Mouse (Mus musculus): ENCODE results near the gene Zp1. TPM values are rescaled to one million over a fixed set of nuclear protein-coding genes. Genes with fewer than 3 reads are reported as not detected.
A peak's percentile ranks its signal among the peaks of the same experiment; 100 is the strongest.

Zp1 gene
- polyA plus RNA-seq, 1 experiment from 2014 or later, result 0.10 TPM

GRCm38 (mm10) chr19:10896849-10897248, 23.6 kb downstream of the Zp1 start:
- Histone ChIP-seq H3K4me1 (peaks cover 12% of the 10 kb centered on the region), H3K9ac (peak overlapping the region; percentile 94), H3K27ac (no peak overlapping the region), H3K4me2 (replicated peaks) (peak overlapping the region; percentile 80), H3K9me3 (no peaks in the 10 kb centered on the region), H3K27me3 (no peaks in the 10 kb centered on the region), H3K36me3 (peaks cover 44% of the 10 kb centered on the region), H3K4me3 (peak overlapping the region; percentile 91; the same call in 1 of the 2 replicates)
- ATAC-seq (ENCODE audit: insufficient number of reproducible peaks, insufficient read depth, low FRiP score, low TSS enrichment), result no peak
- 87% methylated on average over 7 of the region's 7 CpGs for WGBS

- H3K4me3 ChIP-seq, result peak overlapping the region; percentile 91
- H3K9me3 ChIP-seq, result no peaks in the 10 kb centered on the region
- H3K9ac ChIP-seq, result peak overlapping the region; percentile 94
- H3K27me3 ChIP-seq, result no peaks in the 10 kb centered on the region
- H3K4me2 ChIP-seq (replicated peaks), result peak overlapping the region; percentile 80
- ATAC-seq (ENCODE audit: insufficient number of reproducible peaks, insufficient read depth, low FRiP score, low TSS enrichment), result no peak
- H3K36me3 ChIP-seq, result peaks cover 34% of the 10 kb centered on the region
- under 1% methylated on average over 16 of the region's 16 CpGs for WGBS
- H3K4me1 ChIP-seq, result peaks cover 12% of the 10 kb centered on the region
- H3K27ac ChIP-seq, result peak overlapping the region; percentile 94
These were observed 24.7 kb downstream of the Zp1 start for GRCm38 (mm10) chr19:10895708-10896107.

GRCm38 (mm10) chr19:10895016-10895528, 25.4 kb downstream of the Zp1 start, which contains the start of gene Prpf19:
Gene Prpf19 (plus strand): TSS chr19:10895231.
- no peaks in the 10 kb centered on the region for H3K27me3 ChIP-seq
- under 1% methylated on average over 43 of the region's 43 CpGs for WGBS

GRCm38 (mm10) chr19:10892201-10892600, 28.2 kb downstream of the Zp1 start:
- Histone ChIP-seq H3K4me3 (no peak overlapping the region), H3K9me3 (no peaks in the 10 kb centered on the region), H3K27me3 (no peaks in the 10 kb centered on the region), H3K4me1 (peaks cover 12% of the 10 kb centered on the region), H3K36me3 (0 out of 2 replicates have a peak, but pooled peaks cover under 1% of the 10 kb centered on the region), H3K27ac (no peak overlapping the region), H3K9ac (no peak overlapping the region), H3K4me2 (replicated peaks) (no peak overlapping the region)
- 92% methylated on average over 3 of the region's 3 CpGs for WGBS
- ATAC-seq (ENCODE audit: insufficient number of reproducible peaks, insufficient read depth, low FRiP score, low TSS enrichment), result no peak

More at GRCm38 (mm10) chr19:10895016-10895528, 25.4 kb downstream of the Zp1 start, which contains the start of gene Prpf19:
- H3K4me3 ChIP-seq, result peak within 1 kb of the TSS; percentile 91
- H3K4me2 ChIP-seq (replicated peaks), result peak within 1 kb of the TSS; percentile 80
- ATAC-seq (ENCODE audit: insufficient number of reproducible peaks, insufficient read depth, low FRiP score, low TSS enrichment), result peak; percentile 83
- peaks cover 12% of the 10 kb centered on the region for H3K4me1 ChIP-seq
- H3K9ac ChIP-seq, result peak within 1 kb of the TSS; percentile 94
- no peaks in the 10 kb centered on the region for H3K9me3 ChIP-seq
- H3K36me3 ChIP-seq, result peaks cover 27% of the 10 kb centered on the region
- peak within 1 kb of the TSS; percentile 94 for H3K27ac ChIP-seq

- H3K4me3 ChIP-seq, result peak within 1 kb of the TSS; percentile 64
- H3K36me3 ChIP-seq, result peaks cover 10% of the 10 kb centered on the region; the same call in 1 of the 2 replicates
- no peaks in the 10 kb centered on the region for H3K27me3 ChIP-seq
- peaks cover 20% of the 10 kb centered on the region for H3K4me1 ChIP-seq
- H3K4me2 ChIP-seq (replicated peaks), result peak within 1 kb of the TSS; percentile 93
- H3K27ac ChIP-seq, result peak within 1 kb of the TSS; percentile 96
- peak; percentile 86 for ATAC-seq (ENCODE audit: insufficient number of reproducible peaks, insufficient read depth, low FRiP score, low TSS enrichment)
- peak within 1 kb of the TSS; percentile 67 for H3K9ac ChIP-seq
- WGBS, result under 1% methylated on average over 49 of the region's 49 CpGs
- H3K9me3 ChIP-seq, result no peaks in the 10 kb centered on the region
These were observed 38.8 kb downstream of the Zp1 start, which contains the start of gene Tmem109 for GRCm38 (mm10) chr19:10881426-10882154. Gene Tmem109 (minus strand): TSS chr19:10882001.

- Histone ChIP-seq H3K9me3 (no peaks in the 10 kb centered on the region), H3K4me1 (peaks cover 20% of the 10 kb centered on the region), H3K4me2 (replicated peaks) (peak overlapping the region; percentile 93), H3K4me3 (peak overlapping the region; percentile 64), H3K36me3 (peaks cover 10% of the 10 kb centered on the region; the same call in 1 of the 2 replicates), H3K9ac (peak overlapping the region; percentile 67), H3K27me3 (no peaks in the 10 kb centered on the region), H3K27ac (peak overlapping the region; percentile 96)
- ATAC-seq (ENCODE audit: insufficient number of reproducible peaks, insufficient read depth, low FRiP score, low TSS enrichment), result peak; percentile 83
- 4% methylated on average over 14 of the region's 14 CpGs for WGBS
These were observed 39.4 kb downstream of the Zp1 start for GRCm38 (mm10) chr19:10880975-10881425.

GRCm38 (mm10) chr19:10880085-10880974, 40.1 kb downstream of the Zp1 start:
- Histone ChIP-seq H3K4me3 (peak overlapping the region; percentile 64), H3K9ac (peak overlapping the region; percentile 67; the same call in 1 of the 2 replicates), H3K4me1 (peaks cover 20% of the 10 kb centered on the region), H3K27ac (peak overlapping the region; percentile 1; the same call in 1 of the 2 replicates), H3K9me3 (no peaks in the 10 kb centered on the region), H3K27me3 (no peaks in the 10 kb centered on the region), H3K36me3 (peaks cover 10% of the 10 kb centered on the region; the same call in 1 of the 2 replicates), H3K4me2 (replicated peaks) (peak overlapping the region; percentile 93)
- WGBS, result 46% methylated on average over 7 of the region's 7 CpGs
- no peak for ATAC-seq (ENCODE audit: insufficient number of reproducible peaks, insufficient read depth, low FRiP score, low TSS enrichment)

- no peak for ATAC-seq (ENCODE audit: insufficient number of reproducible peaks, insufficient read depth, low FRiP score, low TSS enrichment)
- peaks cover 20% of the 10 kb centered on the region for H3K4me1 ChIP-seq
- H3K4me3 ChIP-seq, result no peak overlapping the region
These were observed 42.1 kb downstream of the Zp1 start for GRCm38 (mm10) chr19:10878201-10878837.

GRCm38 (mm10) chr19:10871328-10871961, 49.0 kb downstream of the Zp1 start:
- H3K27ac ChIP-seq, result no peak overlapping the region
- no peak for ATAC-seq (ENCODE audit: insufficient number of reproducible peaks, insufficient read depth, low FRiP score, low TSS enrichment)
- WGBS, result 74% methylated on average over 14 of the region's 14 CpGs

More at GRCm38 (mm10) chr19:10878201-10878837, 42.1 kb downstream of the Zp1 start:
- Histone ChIP-seq H3K9ac (no peak overlapping the region), H3K36me3 (peaks cover 21% of the 10 kb centered on the region), H3K9me3 (no peaks in the 10 kb centered on the region), H3K27me3 (no peaks in the 10 kb centered on the region), H3K27ac (no peak overlapping the region), H3K4me2 (replicated peaks) (no peak overlapping the region)
- 88% methylated on average over 7 of the region's 7 CpGs for WGBS

GRCm38 (mm10) chr19:10870676-10871075, 49.8 kb downstream of the Zp1 start:
- Histone ChIP-seq H3K27me3 (no peaks in the 10 kb centered on the region), H3K36me3 (peaks cover 50% of the 10 kb centered on the region), H3K27ac (no peak overlapping the region), H3K4me1 (peaks cover 22% of the 10 kb centered on the region), H3K9me3 (no peaks in the 10 kb centered on the region), H3K4me2 (replicated peaks) (no peak overlapping the region), H3K4me3 (no peak overlapping the region), H3K9ac (no peak overlapping the region)
- WGBS, result 84% methylated on average over 3 of the region's 3 CpGs
- no peak for ATAC-seq (ENCODE audit: insufficient number of reproducible peaks, insufficient read depth, low FRiP score, low TSS enrichment)

More at GRCm38 (mm10) chr19:10871328-10871961, 49.0 kb downstream of the Zp1 start:
- Histone ChIP-seq H3K9ac (no peak overlapping the region), H3K27me3 (no peaks in the 10 kb centered on the region), H3K4me1 (peaks cover 22% of the 10 kb centered on the region), H3K4me3 (no peak overlapping the region), H3K36me3 (peaks cover 43% of the 10 kb centered on the region), H3K9me3 (no peaks in the 10 kb centered on the region), H3K4me2 (replicated peaks) (no peak overlapping the region)
